Mouse (Mus musculus) adrenal gland, postnatal 4 days (tissue): ENCODE measurements around the gene Metap1d. TPM values are rescaled to one million over a fixed set of nuclear protein-coding genes. Genes with fewer than 3 reads are reported as not detected.

Source experiments
- DNase-seq, 2 experiments: peaks; one replicate each; pipeline ENCODE4 v3.0.0; 2021 to 2022; ENCODE audit warnings: low spot score in 2 of 2, mixed read lengths in 2 of 2
- total RNA-seq, 2 experiments: library from RNA; stranded (reverse); gene quantifications; 2 replicates each; pipeline ENCODE4 v1.2.3; 2021

Gene Metap1d
- total RNA-seq, 2 experiments from 2014 or later, result 40.6 to 43.6 TPM

DNA sequence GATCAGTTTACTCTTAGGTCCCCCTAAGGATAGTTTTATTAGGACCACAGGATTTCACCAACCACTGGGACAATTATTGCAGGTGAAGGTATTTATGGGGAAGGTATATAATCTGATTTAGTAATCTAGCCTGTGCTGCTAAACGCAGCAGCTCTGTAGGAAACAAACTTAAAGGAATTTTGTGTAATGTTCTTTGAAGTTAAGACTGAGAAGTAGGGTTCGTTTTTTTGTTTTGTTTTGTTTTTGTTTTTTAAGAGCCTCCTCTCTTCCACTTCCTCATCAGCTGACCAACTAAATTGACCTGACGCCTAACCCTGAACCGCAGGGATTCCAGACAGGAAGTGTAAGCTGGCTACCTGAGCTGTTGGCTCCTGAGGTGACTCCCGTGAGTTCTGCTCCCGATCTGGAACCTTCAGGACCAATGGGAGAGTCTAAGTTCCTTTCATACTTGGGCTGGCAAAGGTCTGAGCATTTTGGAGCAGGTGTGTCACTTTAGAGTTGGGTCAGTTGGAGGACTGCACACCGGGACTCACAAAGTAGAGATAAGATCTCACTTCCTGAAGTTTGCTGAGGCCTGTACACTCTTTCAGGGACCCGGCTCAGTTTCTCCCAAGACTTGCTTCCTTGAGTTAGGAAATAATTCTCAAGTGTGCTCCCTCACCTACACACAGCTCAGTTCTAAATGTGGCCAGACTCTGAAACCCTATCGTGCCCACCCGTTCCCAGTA, 73.7 kb downstream of the Metap1d start:
- no peak for DNase-seq

DNA sequence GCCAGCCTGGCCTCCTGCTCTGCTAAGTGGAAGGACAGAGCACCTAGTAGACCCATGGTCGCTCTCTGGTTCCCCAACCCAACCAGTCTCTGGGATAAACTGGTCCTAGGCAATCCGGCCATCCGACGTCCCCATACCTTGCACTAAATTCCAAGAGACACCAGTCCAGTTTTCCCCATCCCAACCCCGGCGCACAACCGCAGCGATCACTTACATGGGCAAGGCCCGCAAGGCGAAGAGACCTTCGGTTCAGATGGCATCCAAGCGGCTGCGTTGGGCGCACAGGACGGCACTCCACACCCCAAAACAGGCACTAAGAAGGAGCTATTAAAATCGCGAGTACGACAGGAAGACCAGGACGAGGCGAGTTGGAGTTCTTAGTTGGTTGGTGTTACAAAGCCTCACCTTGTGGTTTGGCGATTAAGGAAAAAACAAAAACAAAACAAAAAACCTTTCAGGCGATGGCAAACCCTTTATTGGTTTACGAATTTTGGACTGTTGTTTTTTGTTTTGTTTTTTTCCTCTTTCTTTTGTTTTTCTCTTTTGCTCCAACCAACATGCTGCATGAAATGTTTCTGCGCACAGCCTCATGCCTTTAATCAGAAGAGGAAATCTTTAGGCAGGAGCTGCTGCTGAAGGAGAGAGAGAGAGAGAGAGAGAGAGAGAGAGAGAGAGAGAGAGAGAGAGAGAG, 74.4 kb downstream of the Metap1d start:
- no peak for DNase-seq

- no peak for DNase-seq
Measured at GRCm38 (mm10) chr2:71528014-71528713, 75.1 kb downstream of the Metap1d start, which contains the start of gene Dlx1. Dlx1 (plus strand) TSS chr2:71528113.

DNA sequence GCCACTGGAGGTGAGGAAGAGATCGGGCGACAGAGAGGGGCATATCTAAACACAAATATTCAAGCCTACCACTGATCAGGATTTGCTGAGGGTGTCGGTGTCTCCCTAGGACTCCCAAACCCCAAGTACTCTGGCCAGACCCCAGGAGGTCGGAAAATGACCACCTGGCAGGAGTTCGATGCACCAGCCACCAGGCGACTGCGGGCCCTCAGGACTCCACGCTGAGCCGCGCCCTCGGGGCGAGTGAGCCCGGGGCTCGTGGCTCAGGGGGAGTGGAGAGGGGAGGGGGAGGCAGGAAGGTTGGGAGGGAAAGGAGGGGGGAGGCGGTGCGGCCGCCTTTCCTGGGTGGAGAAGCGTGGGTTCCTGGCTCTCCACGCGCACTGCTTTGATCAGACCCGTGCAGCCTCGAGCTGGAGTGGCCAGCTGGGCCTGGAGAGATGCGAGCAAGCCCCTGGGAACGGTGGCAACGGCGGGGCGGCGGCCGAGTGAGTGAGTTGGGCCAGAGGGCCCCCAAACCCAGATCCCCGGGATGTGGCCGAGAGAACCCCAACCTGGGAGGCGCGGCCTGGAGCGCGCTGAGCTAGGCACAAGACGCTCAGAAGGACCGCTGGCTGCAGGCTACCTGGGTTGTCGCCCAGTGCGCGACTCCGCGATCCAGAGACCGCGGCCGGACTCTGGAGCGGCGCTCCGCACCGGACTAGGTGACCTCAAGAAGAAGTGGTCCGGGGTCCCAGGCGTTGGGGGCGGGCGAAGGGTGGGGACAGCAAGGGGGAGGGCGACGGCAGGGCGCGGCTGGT, 75.8 kb downstream of the Metap1d start:
- DNase-seq, result no peak

- peak in 1 of 2 experiments; percentile 63 for DNase-seq
Measured at GRCm38 (mm10) chr2:71529511-71530351, 76.7 kb downstream of the Metap1d start.

- DNase-seq, result no peak
Measured at GRCm38 (mm10) chr2:71530391-71531123, 77.5 kb downstream of the Metap1d start.

DNA sequence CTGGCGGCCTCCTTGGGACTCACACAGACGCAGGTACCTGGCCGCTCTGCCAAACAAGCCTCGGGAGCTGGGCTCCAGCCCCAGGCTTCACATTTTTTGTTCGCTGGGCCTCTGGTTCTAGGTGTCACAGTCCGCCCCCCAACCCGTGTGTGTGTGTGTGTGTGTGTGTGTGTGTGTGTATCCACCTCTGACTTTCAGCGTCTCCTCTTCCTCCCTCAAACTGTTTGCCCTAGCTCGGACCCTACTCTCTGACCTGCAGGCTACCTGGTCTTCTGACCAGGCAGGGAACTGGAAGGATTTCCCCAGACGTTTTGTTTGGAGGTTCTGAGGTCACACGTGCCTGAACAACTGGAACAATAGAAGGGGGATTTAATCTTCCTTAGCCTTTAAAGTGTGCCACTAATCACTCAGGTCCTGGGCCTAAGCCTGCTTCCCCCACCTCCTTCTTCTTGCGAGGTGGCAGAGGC, 78.1 kb downstream of the Metap1d start:
- no peak for DNase-seq

DNA sequence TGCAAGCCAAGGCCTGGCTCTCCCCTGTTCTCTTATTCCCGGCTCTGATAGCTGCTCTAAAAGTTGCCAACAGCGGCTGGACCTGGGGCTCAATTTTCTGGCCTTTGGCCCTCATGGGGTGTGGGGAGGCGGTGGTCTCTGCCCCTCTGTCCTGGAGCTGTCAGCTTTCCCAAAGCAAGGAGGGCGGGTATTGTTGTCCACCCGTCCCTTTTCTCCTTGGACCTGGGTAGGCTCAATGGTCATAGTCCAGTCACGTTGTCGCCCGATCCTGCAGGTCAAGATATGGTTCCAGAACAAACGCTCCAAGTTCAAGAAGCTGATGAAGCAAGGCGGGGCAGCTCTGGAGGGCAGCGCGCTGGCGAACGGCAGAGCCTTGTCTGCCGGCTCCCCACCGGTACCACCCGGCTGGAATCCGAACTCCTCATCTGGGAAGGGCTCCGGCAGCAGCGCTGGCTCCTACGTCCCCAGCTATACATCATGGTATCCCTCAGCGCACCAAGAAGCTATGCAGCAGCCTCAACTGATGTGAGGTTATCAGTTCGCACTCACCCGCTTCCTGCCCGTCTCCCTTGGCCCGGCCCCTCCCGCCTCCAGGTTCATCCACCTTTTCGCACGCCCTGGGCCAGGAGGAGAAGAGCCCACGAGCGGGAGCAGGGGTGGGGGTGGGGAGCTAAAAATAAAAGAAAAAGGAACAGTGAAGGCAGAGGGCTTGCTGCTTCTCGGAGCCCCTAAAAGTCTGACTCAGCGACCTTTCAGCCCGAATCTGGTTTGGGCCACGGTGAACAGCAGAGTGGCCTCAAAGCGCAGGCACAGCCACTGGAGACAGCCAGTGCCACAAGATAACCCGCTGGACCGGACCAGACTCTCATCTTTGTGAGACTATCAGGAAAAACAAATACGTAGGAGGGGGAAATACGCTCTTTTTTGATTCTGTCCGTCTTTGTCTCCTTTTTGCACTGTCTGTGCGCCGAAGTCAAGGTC, 79.2 kb downstream of the Metap1d start:
- DNase-seq, result no peak

- no peak for DNase-seq
Measured at GRCm38 (mm10) chr2:71533094-71533493, 80.0 kb downstream of the Metap1d start.

GRCm38 (mm10) chr2:71534242-71535052, 81.4 kb downstream of the Metap1d start:
- DNase-seq, result no peak

GRCm38 (mm10) chr2:71540611-71541417, 87.7 kb downstream of the Metap1d start:
- DNase-seq, result no peak

DNA sequence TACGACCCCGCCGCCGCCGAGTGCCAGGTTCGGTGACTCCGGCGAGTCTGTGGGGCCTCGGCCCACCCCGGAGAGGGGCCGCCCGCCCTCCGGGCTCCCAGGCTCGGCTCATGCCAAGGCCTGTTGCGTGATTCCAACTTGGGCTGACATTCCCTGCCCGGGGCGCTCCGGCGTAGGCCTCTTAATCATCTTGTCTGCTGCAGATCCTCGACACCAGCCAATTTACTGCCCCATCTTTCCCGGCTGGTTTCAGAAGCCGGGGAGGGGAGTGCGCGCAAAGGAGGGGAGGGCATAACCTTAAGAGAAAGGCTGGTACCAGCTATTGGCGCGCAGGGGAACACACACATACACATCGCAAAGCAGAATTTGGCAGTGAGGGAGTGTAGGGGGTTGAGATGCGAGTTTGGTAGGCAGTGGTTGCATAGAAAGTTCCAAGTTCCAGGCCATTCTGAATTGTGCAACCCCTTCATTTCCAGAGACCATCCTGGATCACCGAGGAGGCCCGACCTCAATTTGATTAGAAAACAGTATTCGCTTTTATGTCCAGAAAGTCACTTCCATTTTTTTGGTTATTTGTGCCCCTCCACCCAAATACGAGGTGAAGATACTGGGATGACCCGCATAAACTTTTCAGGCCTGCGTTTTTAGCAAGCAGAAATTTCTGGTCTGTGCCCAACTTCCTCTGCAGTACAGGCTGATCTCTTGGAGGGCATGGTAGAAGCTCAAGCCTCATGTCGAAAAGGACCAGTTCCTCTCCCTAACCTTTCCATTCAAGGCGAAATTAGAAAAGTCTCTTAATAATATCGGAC, 88.5 kb downstream of the Metap1d start:
- DNase-seq, result no peak

GRCm38 (mm10) chr2:71542227-71542815, 89.2 kb downstream of the Metap1d start:
- no peak for DNase-seq

GRCm38 (mm10) chr2:71542816-71543301, 89.8 kb downstream of the Metap1d start:
- DNase-seq, result no peak

DNA sequence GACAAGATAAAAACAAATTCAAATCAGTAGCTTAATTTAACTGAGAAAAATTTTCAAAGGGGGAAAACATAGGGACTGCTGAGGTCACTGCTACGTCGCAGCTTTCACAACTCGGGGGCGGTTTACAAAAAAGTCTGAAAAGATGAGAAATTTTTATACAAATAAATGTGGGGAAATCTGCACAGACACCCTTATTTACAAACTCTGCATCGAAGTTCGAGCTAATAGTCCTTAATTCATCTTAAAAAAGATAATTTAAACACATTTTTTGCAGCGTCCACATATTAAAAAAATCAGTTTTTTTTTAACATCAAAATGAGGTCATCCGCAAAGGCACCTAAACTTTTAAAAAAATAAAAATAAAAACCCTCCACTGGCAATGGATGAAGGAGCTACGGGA, 90.5 kb downstream of the Metap1d start:
- DNase-seq, result no peak
